Mouse (Mus musculus): ENCODE data around the gene Gas2l3. TPM values are rescaled to one million over a fixed set of nuclear protein-coding genes. Genes with fewer than 3 reads are reported as not detected.

Gas2l3 gene
- total RNA-seq, 1 experiment, result 25.5 TPM

DNA sequence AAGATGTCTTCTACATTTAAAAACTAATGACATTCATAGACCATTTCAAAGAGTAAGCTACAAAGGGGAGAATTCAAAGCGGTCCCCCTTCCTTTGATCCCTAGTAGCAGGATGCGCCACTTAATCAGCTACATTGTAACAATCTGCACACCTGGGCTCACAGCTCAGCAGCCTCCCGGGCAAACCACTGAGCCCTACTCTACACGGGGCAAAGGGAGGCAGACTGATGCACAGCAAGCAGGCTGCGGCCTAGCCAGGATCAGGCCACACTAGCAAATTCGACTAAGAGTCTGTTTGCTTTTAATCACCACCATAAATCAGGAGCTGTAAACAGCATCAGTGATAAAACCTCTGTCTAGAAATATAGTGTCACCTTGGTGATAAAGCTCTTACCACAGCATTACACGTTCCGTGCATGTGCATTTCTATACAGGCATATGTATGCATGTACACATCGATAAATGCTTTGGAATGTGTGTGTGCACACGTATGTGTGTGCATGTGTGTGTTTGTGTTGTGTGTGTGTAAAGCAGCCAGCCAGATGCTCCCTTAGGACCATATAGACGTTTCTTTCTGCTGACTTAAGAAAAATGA, 18.9 kb downstream of the Gas2l3 start:
- no peak for DNase-seq (ENCODE audit: low read depth, low spot score)
- Histone ChIP-seq H3K4me3 (ENCODE audit: insufficient read depth in 1 of 2, low read depth in 1 of 2, low read length in 2 of 2, poor library complexity in 1 of 2, severe bottlenecking in 1 of 2) (no peak overlapping the region), H3K27ac (ENCODE audit: insufficient read depth, low read depth, low read length, poor library complexity, severe bottlenecking) (no peak overlapping the region), H3K36me3 (ENCODE audit: control insufficient read depth, insufficient read depth, low read length, poor library complexity, severe bottlenecking) (peaks cover 27% of the 10 kb centered on the region), H3K9ac (ENCODE audit: insufficient read depth, low read depth, low read length, poor library complexity, severe bottlenecking) (no peak overlapping the region), H3K4me1 (ENCODE audit: control insufficient read depth in 2 of 2, insufficient read depth in 2 of 2, low read length in 2 of 2, poor library complexity in 1 of 2) (no peaks in the 10 kb centered on the region), H3K9me3 (ENCODE audit: control insufficient read depth, insufficient read depth, low read depth, low read length) (no peaks in the 10 kb centered on the region)
- in situ Hi-C loops (cut with MboI; ENCODE audit: low sequenced_read_pairs in 2 of 2, unreplicated experiment in 2 of 2), result no loop called here
- TF ChIP-seq MAFK (IDR thresholded peaks at IDR 0.05; ENCODE audit: insufficient read depth, low read depth, low read length), result no peak

GRCm38 (mm10) chr10:89424217-89424616, 19.6 kb downstream of the Gas2l3 start:
- no peak overlapping the region for H3K4me3 ChIP-seq (ENCODE audit: insufficient read depth in 1 of 2, low read depth in 1 of 2, low read length in 2 of 2, poor library complexity in 1 of 2, severe bottlenecking in 1 of 2)
- H3K9me3 ChIP-seq (ENCODE audit: control insufficient read depth, insufficient read depth, low read depth, low read length), result no peaks in the 10 kb centered on the region
- no peak overlapping the region for H3K9ac ChIP-seq (ENCODE audit: insufficient read depth, low read depth, low read length, poor library complexity, severe bottlenecking)
- no peak for DNase-seq (ENCODE audit: low read depth, low spot score)
- no peaks in the 10 kb centered on the region for H3K4me1 ChIP-seq (ENCODE audit: control insufficient read depth in 2 of 2, insufficient read depth in 2 of 2, low read length in 2 of 2, poor library complexity in 1 of 2)
- no peak overlapping the region for H3K27ac ChIP-seq (ENCODE audit: insufficient read depth, low read depth, low read length, poor library complexity, severe bottlenecking)
- in situ Hi-C loops (cut with MboI; ENCODE audit: low sequenced_read_pairs in 2 of 2, unreplicated experiment in 2 of 2), result no loop called here
- TF ChIP-seq CHD2 (IDR thresholded peaks at IDR 0.05; ENCODE audit: low read depth, low read length), result no peak
- TF ChIP-seq HCFC1 (IDR thresholded peaks at IDR 0.05; ENCODE audit: borderline replicate concordance, insufficient read depth, low read length), result no peak
- no peak for TF ChIP-seq ZNF384 (IDR thresholded peaks at IDR 0.05; ENCODE audit: low read depth, low read length)
- TF ChIP-seq MAFK (IDR thresholded peaks at IDR 0.05; ENCODE audit: insufficient read depth, low read depth, low read length), result no peak
- no peak for TF ChIP-seq ZC3H11A (IDR thresholded peaks at IDR 0.05; ENCODE audit: borderline replicate concordance, low read depth, low read length)
- H3K36me3 ChIP-seq (ENCODE audit: control insufficient read depth, insufficient read depth, low read length, poor library complexity, severe bottlenecking), result peaks cover 24% of the 10 kb centered on the region

DNA sequence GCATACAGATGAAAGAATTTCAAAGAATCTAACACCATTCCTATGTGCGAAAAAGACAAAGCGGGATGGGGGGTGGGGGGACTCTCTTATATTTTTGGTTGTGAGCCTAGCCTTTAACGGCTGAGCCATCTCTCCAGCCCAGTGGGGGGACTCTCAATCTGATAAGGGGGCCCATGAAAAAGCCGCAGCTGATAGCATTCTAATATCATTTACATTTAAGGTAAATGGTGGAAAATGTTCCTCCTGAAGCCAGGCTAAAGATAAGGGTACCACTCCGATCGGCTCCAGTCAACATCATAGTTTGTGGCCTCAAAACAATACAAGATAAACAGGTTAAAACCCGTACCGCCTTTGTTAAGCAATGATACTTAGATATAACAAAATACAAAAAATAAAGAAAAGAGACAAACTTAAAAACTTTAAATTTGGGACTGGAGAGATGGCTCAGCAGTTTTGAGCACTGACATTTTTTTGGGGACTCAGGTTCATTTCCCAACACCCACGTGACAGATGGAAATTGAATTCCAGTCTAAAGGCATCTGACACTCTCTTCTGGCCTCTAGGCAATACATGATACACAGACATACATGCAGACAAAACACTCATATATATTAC, 20.5 kb downstream of the Gas2l3 start:
- no peak for TF ChIP-seq ZC3H11A (IDR thresholded peaks at IDR 0.05; ENCODE audit: borderline replicate concordance, low read depth, low read length)
- no peak for TF ChIP-seq ZNF384 (IDR thresholded peaks at IDR 0.05; ENCODE audit: low read depth, low read length)
- TF ChIP-seq MAFK (IDR thresholded peaks at IDR 0.05; ENCODE audit: insufficient read depth, low read depth, low read length), result no peak
- no peak for TF ChIP-seq HCFC1 (IDR thresholded peaks at IDR 0.05; ENCODE audit: borderline replicate concordance, insufficient read depth, low read length)
- TF ChIP-seq CHD2 (IDR thresholded peaks at IDR 0.05; ENCODE audit: low read depth, low read length), result no peak
- in situ Hi-C loops (cut with MboI; ENCODE audit: low sequenced_read_pairs in 2 of 2, unreplicated experiment in 2 of 2), result no loop called here
- peaks cover 20% of the 10 kb centered on the region for H3K36me3 ChIP-seq (ENCODE audit: control insufficient read depth, insufficient read depth, low read length, poor library complexity, severe bottlenecking)
- DNase-seq (ENCODE audit: low read depth, low spot score), result no peak
- no peak overlapping the region for H3K27ac ChIP-seq (ENCODE audit: insufficient read depth, low read depth, low read length, poor library complexity, severe bottlenecking)
- no peaks in the 10 kb centered on the region for H3K9me3 ChIP-seq (ENCODE audit: control insufficient read depth, insufficient read depth, low read depth, low read length)
- H3K9ac ChIP-seq (ENCODE audit: insufficient read depth, low read depth, low read length, poor library complexity, severe bottlenecking), result no peak overlapping the region
- H3K4me3 ChIP-seq (ENCODE audit: insufficient read depth in 1 of 2, low read depth in 1 of 2, low read length in 2 of 2, poor library complexity in 1 of 2, severe bottlenecking in 1 of 2), result no peak overlapping the region
- no peaks in the 10 kb centered on the region for H3K4me1 ChIP-seq (ENCODE audit: control insufficient read depth in 2 of 2, insufficient read depth in 2 of 2, low read length in 2 of 2, poor library complexity in 1 of 2)

DNA sequence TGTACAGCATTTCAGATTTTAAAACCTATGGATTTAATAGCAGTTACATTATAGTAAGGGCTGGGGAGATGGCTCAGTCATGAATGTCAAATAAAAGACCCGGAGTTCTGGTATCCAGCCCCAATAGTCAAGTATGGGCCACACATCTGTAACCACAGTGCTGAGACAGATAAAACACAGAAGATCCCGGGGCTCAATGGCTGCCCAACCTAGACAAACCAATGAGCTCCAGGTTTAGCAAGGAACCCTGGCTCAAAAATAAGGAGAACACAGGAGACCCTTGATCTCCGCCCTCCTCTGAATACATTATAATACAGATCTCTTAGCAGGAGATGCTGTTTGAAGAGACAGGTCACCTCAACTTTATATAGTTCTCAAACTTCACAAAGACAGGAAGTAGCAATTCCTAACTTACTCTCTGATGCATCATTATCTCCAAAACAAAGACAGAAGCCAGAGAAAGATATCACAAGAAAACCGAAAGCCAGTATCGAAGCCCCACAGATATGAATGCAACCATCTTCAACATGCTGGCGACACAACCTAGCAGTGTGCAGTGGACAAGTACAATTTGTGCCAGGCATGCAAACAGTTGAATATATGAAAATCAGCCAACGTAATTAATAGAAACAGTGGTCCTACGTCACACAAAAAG, 21.1 kb downstream of the Gas2l3 start:
- peaks cover 16% of the 10 kb centered on the region for H3K36me3 ChIP-seq (ENCODE audit: control insufficient read depth, insufficient read depth, low read length, poor library complexity, severe bottlenecking)
- H3K4me1 ChIP-seq (ENCODE audit: control insufficient read depth in 2 of 2, insufficient read depth in 2 of 2, low read length in 2 of 2, poor library complexity in 1 of 2), result no peaks in the 10 kb centered on the region
- in situ Hi-C loops (cut with MboI; ENCODE audit: low sequenced_read_pairs in 2 of 2, unreplicated experiment in 2 of 2), result no loop called here
- TF ChIP-seq MAFK (IDR thresholded peaks at IDR 0.05; ENCODE audit: insufficient read depth, low read depth, low read length) (no peak), HCFC1 (IDR thresholded peaks at IDR 0.05; ENCODE audit: borderline replicate concordance, insufficient read depth, low read length) (no peak), ZNF384 (IDR thresholded peaks at IDR 0.05; ENCODE audit: low read depth, low read length) (no peak), CHD2 (IDR thresholded peaks at IDR 0.05; ENCODE audit: low read depth, low read length) (no peak), ZC3H11A (IDR thresholded peaks at IDR 0.05; ENCODE audit: borderline replicate concordance, low read depth, low read length) (no peak)
- no peak overlapping the region for H3K4me3 ChIP-seq (ENCODE audit: insufficient read depth in 1 of 2, low read depth in 1 of 2, low read length in 2 of 2, poor library complexity in 1 of 2, severe bottlenecking in 1 of 2)
- H3K27ac ChIP-seq (ENCODE audit: insufficient read depth, low read depth, low read length, poor library complexity, severe bottlenecking), result no peak overlapping the region
- no peaks in the 10 kb centered on the region for H3K9me3 ChIP-seq (ENCODE audit: control insufficient read depth, insufficient read depth, low read depth, low read length)
- no peak for DNase-seq (ENCODE audit: low read depth, low spot score)
- no peak overlapping the region for H3K9ac ChIP-seq (ENCODE audit: insufficient read depth, low read depth, low read length, poor library complexity, severe bottlenecking)

All from ES-E14 (cell line).